ENCODE assay signal across 8 mouse cellular contexts in the genomic region with DNA sequence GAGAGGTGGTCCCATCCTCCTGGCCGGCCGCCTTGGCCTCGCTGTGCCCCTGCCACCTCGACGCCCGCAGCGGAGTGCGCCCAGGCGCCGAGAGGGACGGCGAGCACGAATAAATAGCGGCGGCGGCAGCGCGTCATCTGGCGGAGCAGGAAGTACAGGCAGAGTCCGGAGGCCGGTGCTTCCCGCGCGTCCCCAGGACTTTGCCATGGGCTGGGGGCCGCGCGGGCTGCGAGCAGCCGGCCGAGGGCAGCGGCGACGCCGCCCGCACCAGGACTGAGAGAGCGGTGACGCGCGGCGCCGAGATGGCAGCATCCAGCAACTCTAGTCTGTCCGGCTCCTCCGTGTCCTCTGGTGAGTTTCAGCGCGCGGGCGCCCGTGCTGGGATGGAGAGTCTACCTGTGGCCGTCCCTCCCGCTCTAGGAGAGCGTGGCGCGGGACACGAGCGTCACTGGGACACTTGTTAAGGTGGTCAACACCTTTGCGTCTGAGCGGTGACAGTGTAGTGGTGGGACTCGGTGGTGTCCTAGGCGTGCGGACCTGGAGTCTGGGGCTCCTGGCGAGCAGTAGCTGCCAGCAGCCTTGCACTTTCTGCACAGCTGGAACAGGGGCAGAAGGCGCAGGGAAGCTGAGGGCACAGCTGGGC. TPM values are rescaled to one million over a fixed set of nuclear protein-coding genes. Genes with fewer than 3 reads are reported as not detected.
DNase-seq lines count a peak whose midpoint lies in the region; ATAC-seq lines count a peak whose summit lies in the region.

No protein-coding gene starts in this region.

- H3K36me3 ChIP-seq in heart, embryonic 11.5 days (ENCODE audit: control insufficient read depth, insufficient read depth, low read length): no peaks in the 10 kb centered on the region
- H3K36me3 ChIP-seq in kidney, embryonic 14.5 days (ENCODE audit: control insufficient read depth, insufficient read depth, low read length): no peaks in the 10 kb centered on the region
- no peaks in the 10 kb centered on the region for H3K36me3 ChIP-seq in liver, embryonic 13.5 days
- H3K36me3 ChIP-seq in stomach, embryonic 14.5 days (ENCODE audit: control insufficient read depth, insufficient read depth, low read length): no peaks in the 10 kb centered on the region

- DNase-seq in left cerebral cortex, adult 18-20 months (ENCODE audit: low spot score in 2 of 2): peak; percentile 31 to 63
- DNase-seq in left cerebral cortex, adult 11 months (ENCODE audit: low spot score): no peak
- peak; percentile 85 for DNase-seq in embryo, embryonic 11 days
- DNase-seq in liver, embryonic 13.5 days: no peak

- peak overlapping the region; percentile 75 for H3K9ac ChIP-seq in heart, embryonic 11.5 days (ENCODE audit: low read depth, low read length)
- peak overlapping the region; percentile 74 for H3K9ac ChIP-seq in kidney, embryonic 14.5 days (ENCODE audit: low read depth, low read length)
- H3K9ac ChIP-seq in liver, embryonic 13.5 days: peak overlapping the region; percentile 52
- H3K9ac ChIP-seq in stomach, embryonic 14.5 days (replicated peaks; ENCODE audit: low read depth, low read length): peak overlapping the region; percentile 60

- peak; percentile 67 for ATAC-seq in heart, embryonic 11.5 days (replicated peaks; ENCODE audit: insufficient number of reproducible peaks, low FRiP score, low TSS enrichment)
- peak; percentile 72 for ATAC-seq in kidney, embryonic 14.5 days (ENCODE audit: low FRiP score, low TSS enrichment)
- ATAC-seq in liver, embryonic 13.5 days (ENCODE audit: low read depth): peak; percentile 56
- peak; percentile 38; the same call in 1 of the 2 replicates for ATAC-seq in monocyte, adult 5-6 weeks (replicated peaks; ENCODE audit: insufficient number of reproducible peaks, low FRiP score, low TSS enrichment, poor library complexity, severe bottlenecking)
- peak; percentile 78 for ATAC-seq in stomach, embryonic 14.5 days (ENCODE audit: insufficient number of reproducible peaks, insufficient read depth, low FRiP score, low read depth)

- WGBS in heart, embryonic 11.5 days (ENCODE audit: insufficient replicate concordance): under 1% methylated on average over 59 of the region's 62 CpGs
- WGBS in kidney, embryonic 14.5 days: under 1% methylated on average over 62 of the region's 62 CpGs
- WGBS in liver, embryonic 13.5 days (ENCODE audit: insufficient replicate concordance): under 1% methylated on average over 47 of the region's 62 CpGs
- WGBS in stomach, embryonic 14.5 days: under 1% methylated on average over 62 of the region's 62 CpGs

- H3K27ac ChIP-seq in heart, embryonic 11.5 days (ENCODE audit: low read depth, low read length): peak overlapping the region; percentile 29
- H3K27ac ChIP-seq in kidney, embryonic 14.5 days (ENCODE audit: low read depth, low read length): peak overlapping the region; percentile 73; the same call in 1 of the 2 replicates
- H3K27ac ChIP-seq in liver, embryonic 13.5 days: no peak overlapping the region
- H3K27ac ChIP-seq in stomach, embryonic 14.5 days (ENCODE audit: low read length): peak overlapping the region; percentile 24

- H3K4me3 ChIP-seq in heart, embryonic 11.5 days (ENCODE audit: low read depth, low read length): peak overlapping the region; percentile 69
- H3K4me3 ChIP-seq in kidney, embryonic 14.5 days (ENCODE audit: low read length): peak overlapping the region; percentile 70
- peak overlapping the region; percentile 57 for H3K4me3 ChIP-seq in liver, embryonic 13.5 days (replicated peaks)
- peak overlapping the region; percentile 52 for H3K4me3 ChIP-seq in stomach, embryonic 14.5 days (ENCODE audit: low read depth, low read length)

- H3K4me1 ChIP-seq in heart, embryonic 11.5 days (ENCODE audit: control insufficient read depth, insufficient read depth, low read length): peaks cover 4% of the 10 kb centered on the region; the same call in 1 of the 2 replicates
- H3K4me1 ChIP-seq in kidney, embryonic 14.5 days (ENCODE audit: control insufficient read depth, insufficient read depth, low read length): peaks cover 9% of the 10 kb centered on the region; the same call in 1 of the 2 replicates
- H3K4me1 ChIP-seq in liver, embryonic 13.5 days (replicated peaks): 0 out of 2 replicates have a peak, but pooled peaks cover 2% of the 10 kb centered on the region
- H3K4me1 ChIP-seq in stomach, embryonic 14.5 days (ENCODE audit: control insufficient read depth, insufficient read depth, low read length): peaks cover 4% of the 10 kb centered on the region; the same call in 1 of the 2 replicates

- H3K9me3 ChIP-seq in heart, embryonic 11.5 days (replicated peaks; ENCODE audit: control insufficient read depth, low read length): no peaks in the 10 kb centered on the region
- no peaks in the 10 kb centered on the region for H3K9me3 ChIP-seq in kidney, embryonic 14.5 days (ENCODE audit: control insufficient read depth, low read length)
- H3K9me3 ChIP-seq in liver, embryonic 13.5 days (replicated peaks): no peaks in the 10 kb centered on the region
- H3K9me3 ChIP-seq in stomach, embryonic 14.5 days (ENCODE audit: control insufficient read depth, low read depth, low read length): no peaks in the 10 kb centered on the region

- H3K27me3 ChIP-seq in heart, embryonic 11.5 days (ENCODE audit: control insufficient read depth, insufficient read depth, low read length): peaks cover 21% of the 10 kb centered on the region
- peaks cover 9% of the 10 kb centered on the region for H3K27me3 ChIP-seq in kidney, embryonic 14.5 days (ENCODE audit: control insufficient read depth, insufficient read depth, low read length)
- H3K27me3 ChIP-seq in liver, embryonic 13.5 days: peaks cover 54% of the 10 kb centered on the region
- H3K27me3 ChIP-seq in stomach, embryonic 14.5 days (ENCODE audit: control insufficient read depth, insufficient read depth, low read length): no peaks in the 10 kb centered on the region

- peak overlapping the region; percentile 93 for H3K4me2 ChIP-seq in heart, embryonic 11.5 days
- H3K4me2 ChIP-seq in kidney, embryonic 14.5 days (replicated peaks; ENCODE audit: low read depth, low read length): peak overlapping the region; percentile 97
- peak overlapping the region; percentile 68 for H3K4me2 ChIP-seq in liver, embryonic 13.5 days
- peak overlapping the region; percentile 90 for H3K4me2 ChIP-seq in stomach, embryonic 14.5 days (replicated peaks; ENCODE audit: low read depth, low read length)

RNA-seq across cellular contexts. Expression of a gene that starts 0.6 kb away (rescaled TPM):
- 10 to 100 TPM; 39.0 to 40.2 TPM for total RNA-seq in left cerebral cortex, adult 18-20 months (2021)
- polyA plus RNA-seq in heart, embryonic 11.5 days (2014; fragmentation: Nextera tagmentation; extraction: Ambion mirVana): 5.9 and 6.2 TPM in 2 replicates
- 13.3 and 17.3 TPM in 2 replicates for polyA plus RNA-seq in kidney, embryonic 14.5 days (2014; fragmentation: Nextera tagmentation; extraction: Ambion mirVana)
- polyA plus RNA-seq in liver, embryonic 13.5 days (2015; fragmentation: Nextera tagmentation; extraction: Ambion mirVana): 3.3 and 3.8 TPM in 2 replicates
- total RNA-seq in monocyte, adult 5-6 weeks (2017): 21.5 to 41.1 TPM (median 21.7 TPM) in 3 replicates
- 19.0 and 19.1 TPM in 2 replicates for polyA plus RNA-seq in stomach, embryonic 14.5 days (2014; fragmentation: Nextera tagmentation; extraction: Ambion mirVana)

Comparison
In these comparisons a context has a peak if more than half of its experiments do, and no peak if none do; other contexts are left out.
1. DNase-seq: peak in left cerebral cortex, adult 18-20 months (2 of 2) and embryo, embryonic 11 days (single experiment); none in left cerebral cortex, adult 11 months (single experiment) and liver, embryonic 13.5 days (single experiment).
2. Peak in every context shown above with its lines, with median percentiles within 50 percentile points of each other: ATAC-seq, H3K4me2 ChIP-seq, H3K4me3 ChIP-seq and H3K9ac ChIP-seq.